Mouse (Mus musculus): ENCODE results near the gene Akap2.
A peak's percentile ranks its signal among the peaks of the same experiment; 100 is the strongest.

The Akap2 gene

DNA sequence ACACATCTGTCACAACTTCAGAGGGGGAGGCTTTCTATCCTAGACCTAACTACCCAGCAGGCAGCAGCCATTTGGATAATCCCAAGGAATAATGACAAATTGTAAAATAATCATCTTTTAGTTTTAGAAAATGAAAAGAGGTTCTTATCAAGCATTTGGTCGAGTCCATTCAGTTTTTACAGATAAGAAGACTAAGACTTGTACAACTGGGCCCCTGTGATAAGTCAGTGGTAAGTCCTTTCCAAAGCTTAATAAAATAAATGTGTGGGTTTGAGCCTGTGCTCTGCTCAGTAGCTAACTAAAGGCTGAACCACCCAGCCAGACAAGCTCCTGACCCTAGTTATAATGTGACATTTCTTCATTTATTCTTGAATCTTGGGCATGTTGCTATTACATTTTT is 81.8 kb downstream of the Akap2 start:
- no peak for DNase-seq

DNA sequence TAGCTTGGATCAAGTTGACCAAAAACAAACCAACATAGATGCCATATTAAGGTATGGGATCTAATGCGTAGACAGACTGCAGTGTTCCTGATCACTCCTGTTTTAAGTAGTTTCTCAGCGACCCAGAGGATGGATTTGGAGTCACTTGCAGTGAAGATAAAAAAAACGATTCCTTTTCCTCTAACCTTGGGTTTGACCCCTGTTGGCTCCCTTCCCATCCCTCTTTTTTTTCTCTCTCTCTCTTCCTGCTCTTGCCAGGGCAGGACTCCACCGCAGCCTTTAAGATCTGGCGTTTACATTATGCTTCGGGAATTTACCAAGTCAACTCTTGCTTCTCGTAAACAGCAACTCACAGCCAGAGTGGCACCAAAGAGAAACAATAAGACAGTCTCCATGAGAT is 83.8 kb downstream of the Akap2 start:
- DNase-seq = no peak

DNA sequence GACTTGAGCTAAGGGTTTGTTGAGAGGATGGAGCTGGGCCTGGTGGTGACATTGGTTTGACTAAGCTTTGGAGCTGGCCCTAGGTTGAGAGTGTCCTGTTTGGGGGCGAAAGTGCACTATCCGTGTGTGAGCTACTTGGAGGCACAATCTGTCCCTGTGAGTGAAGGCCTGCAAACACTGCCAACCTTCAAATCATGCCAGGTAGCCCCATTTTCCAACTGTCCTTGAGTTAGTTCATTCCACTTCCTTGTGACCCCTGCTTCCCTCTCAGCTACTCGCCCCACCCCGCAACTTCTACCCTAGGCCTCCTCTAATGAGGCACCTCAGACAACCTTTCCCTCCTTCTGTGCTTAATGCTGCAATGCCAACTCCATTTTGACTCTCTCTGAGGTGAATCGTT is 84.5 kb downstream of the Akap2 start:
- no peak for DNase-seq

DNA sequence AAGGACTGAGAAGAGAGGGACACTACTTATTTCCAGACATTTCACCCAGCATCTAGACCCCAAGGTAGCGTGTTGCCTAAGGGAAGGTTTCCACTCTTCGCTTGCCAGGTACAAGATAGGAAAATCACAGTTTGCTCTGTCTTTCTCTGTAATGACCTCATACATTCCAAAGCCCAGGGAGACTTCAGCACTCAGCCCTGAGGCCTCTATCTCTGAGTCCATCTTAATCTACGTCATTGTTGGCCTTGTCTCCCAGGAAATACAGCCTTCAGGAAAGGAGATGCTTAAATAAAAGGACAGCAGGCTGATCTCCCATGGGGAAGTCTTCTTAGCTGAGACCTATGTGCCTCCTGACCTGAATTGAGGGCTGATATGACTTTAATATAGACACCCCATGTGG is 85.0 kb downstream of the Akap2 start:
- no peak for DNase-seq

DNA sequence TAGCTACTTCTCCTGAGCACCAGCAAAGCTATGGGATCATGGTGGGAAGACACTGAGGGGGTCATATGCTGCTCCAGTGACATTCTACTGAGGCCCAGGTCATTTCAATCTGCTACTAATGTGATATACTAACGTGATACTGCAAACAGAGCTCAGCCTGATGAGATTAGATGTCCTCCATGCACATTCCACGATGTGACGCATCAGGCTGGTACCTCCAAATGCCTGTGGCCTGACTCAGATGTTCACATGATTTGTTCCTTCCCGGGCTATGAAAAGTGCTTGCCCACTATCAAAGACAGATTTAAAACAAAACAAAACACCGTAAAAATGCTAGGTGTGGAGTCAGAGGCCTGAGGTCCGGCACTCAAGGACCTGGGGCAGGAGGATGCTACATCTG is 87.4 kb downstream of the Akap2 start:
- DNase-seq = no peak

- no peak for DNase-seq
Measured at GRCm38 (mm10) chr4:57809449-57809848, 92.0 kb downstream of the Akap2 start.

DNA sequence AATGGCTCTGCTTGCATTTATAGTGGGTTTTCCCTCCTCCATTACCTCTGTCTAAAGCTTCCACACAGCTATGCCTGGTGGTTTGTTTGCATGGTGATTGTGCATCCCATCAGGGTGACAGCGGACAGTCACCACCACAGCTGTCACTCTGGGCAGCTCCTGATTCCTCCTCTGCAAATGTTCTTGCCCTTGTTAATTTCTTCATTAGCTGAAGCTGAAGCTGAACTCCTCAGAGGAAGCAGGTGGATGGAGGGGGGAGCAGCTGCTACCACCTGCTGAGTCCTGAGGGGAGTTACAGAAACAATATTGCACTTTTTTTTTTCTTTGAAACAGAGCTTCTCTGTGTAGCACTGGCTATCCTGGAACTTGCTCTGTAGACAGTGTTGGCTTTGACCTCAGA is 94.6 kb downstream of the Akap2 start:
- DNase-seq = no peak

GRCm38 (mm10) chr4:57812916-57813575 is 95.6 kb downstream of the Akap2 start:
- peak; percentile 29 to 34 for DNase-seq

DNA sequence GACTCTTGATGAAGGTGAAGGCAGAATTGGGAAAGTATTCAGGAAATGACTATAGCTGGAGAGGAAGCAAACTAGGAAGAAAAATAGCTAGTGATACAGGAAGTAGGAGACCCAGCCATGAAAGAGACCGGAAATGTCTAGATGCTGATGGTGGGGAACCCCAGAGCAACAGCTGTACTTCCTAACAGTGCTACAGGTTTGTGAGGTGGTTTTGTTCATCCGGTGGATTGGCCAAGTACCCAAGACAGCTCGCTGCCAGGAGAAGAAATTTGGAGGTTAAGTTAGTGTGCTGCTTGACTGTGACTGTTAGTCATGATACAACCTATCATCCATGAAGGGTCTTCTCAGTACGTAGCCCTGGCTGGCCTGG is 96.1 kb downstream of the Akap2 start:
- no peak for DNase-seq

- DNase-seq = no peak
Measured at GRCm38 (mm10) chr4:57815355-57815754, 97.9 kb downstream of the Akap2 start.

DNA sequence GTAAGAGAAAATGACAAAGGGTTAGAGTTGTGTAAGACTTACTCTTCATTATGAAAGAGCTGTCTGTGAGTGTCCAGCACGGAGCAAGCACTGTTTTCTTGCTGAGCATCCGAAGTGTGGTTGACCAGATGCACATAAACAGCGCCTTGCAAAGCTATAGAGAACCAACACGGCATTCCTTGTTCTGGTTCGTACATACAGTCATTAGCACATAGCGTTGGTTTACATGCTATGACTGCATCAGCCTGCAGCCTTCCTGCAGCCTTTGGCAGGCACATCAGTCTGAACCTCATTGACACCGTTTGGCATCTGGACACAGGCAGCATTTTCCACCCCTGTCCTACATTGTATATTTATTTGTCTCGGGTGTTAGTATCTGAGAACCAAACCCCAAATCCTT is 98.7 kb downstream of the Akap2 start:
- DNase-seq = no peak

DNA sequence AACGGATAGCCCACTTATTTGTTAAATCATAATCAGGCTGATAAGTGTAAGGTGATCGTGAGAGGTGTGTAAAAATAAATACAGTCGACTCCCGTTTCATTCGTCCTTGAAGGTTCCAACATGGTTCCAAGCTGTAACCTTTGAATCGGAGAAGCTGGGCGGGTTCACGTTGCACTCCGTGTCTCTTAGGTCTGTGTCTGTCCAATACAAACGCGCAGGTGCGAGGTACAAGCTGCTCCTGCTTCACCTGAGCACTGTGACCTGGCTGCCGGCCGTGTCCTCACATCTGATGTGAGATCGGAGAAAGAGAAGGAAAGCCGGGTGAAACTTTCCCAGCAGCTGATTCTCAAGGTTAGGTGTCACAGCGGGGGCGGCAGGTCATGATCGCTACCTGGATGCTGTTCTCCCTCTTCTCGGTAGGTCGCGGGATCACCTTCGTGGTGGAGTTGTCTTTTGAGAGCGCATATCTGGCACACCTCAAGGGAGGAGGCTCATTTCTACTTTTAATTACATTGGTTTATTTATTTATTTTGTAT is 103.5 kb downstream of the Akap2 start:
- DNase-seq = no peak

DNA sequence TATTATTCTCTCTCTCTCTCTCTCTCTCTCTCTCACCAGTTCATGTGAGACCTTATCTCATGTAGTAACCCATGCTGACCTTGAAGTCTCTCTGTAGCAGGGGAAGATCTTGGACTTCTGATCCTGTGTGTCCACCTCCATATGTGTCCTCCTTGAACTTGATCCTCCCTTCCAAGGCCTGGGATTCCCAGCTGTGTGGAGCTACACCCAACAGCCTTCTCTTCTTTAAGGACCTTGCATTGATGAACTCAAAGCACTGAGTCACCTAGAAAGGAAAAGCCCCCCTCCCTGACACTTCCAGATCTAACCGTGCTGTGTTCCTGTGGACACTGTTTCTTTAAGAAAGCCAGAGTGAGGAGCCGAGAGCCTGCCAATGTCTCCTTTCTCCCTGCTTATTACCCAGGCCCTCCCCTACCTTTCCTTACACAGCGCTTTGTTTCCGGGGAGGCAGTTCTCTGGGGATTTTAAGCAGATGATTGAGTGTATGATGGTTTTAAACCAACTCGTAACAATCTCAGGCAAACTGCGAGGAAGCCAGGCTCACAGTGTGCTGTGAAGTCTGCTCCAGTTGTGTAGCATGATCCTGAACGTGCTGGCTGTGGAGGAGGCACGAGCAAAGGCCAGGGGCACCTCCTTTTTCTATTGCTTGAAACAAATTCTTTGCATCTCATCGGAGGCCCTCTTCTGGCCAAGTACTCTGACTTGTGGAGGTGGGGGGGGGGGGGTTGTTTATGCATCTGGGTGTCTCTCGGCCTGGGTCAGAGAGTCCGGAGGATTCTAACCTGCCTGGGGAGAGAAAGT is 104.3 kb downstream of the Akap2 start:
- DNase-seq = no peak

DNA sequence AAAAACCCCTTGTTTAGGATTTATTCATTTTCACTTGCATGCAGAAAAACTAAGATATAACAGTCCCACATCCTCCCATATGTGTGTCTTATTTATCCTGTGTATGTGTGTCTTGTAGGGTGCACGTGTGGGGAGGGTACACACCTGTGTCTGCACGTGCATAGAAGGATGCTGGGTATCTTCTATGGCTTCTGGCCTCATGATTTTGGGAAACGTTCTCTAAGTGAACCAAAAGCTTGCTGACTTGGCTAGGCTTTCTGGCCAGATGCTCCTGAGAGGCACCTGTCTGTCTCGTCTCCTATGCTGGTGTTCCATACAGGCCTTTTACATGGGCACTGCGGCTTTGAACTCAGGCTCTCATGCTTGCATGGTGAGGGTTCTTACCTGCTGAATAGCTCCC is 105.2 kb downstream of the Akap2 start:
- DNase-seq = no peak

DNA sequence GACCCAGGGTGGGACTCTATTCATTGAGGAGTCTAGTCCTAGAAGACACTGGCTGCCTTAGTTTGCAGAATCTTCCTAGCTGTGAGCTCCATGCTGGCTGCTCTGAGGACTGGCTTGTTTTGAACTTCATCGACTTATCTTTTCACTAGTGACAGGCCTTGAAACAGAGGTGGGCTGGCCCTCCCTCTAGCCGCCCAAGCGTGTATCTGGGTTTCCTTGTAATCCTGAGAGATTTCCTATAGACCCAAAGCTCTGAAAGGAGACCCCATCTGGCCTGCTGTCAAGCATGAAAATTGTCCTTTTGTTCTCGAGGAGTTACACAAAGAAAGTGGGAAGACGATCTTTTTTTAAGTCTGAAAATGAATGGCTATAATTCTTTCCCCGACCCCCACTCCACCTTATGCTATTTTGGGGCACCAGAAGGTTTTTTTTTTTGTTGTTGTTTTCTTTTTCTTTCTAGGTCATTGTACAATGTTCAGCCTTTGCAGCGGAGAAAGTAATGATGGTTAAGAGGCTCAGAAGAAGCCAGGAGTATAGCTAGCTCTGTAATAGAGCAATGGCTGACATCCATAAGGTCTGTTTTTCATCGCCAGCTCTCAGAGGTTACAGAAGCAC is 107.3 kb downstream of the Akap2 start:
- no peak for DNase-seq

DNA sequence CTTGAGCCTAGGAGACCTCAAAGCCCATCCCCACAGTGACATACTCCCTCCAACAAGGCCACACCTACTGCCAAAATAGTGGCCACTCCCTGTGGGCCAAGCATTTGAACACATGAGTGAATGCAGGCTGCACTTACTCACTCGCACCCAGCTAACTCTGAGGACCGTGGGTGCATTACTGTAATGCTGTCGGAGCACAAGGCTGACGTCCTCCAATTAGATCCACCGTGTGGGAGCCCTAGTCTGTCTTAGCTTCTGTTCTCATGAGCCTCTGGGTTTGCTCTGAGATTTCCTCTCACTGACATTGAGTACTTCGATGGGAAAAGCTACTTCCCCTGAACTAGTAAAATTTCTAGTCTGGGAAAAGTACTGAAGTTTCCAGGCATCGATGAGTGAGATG is 108.8 kb downstream of the Akap2 start:
- DNase-seq = no peak

DNA sequence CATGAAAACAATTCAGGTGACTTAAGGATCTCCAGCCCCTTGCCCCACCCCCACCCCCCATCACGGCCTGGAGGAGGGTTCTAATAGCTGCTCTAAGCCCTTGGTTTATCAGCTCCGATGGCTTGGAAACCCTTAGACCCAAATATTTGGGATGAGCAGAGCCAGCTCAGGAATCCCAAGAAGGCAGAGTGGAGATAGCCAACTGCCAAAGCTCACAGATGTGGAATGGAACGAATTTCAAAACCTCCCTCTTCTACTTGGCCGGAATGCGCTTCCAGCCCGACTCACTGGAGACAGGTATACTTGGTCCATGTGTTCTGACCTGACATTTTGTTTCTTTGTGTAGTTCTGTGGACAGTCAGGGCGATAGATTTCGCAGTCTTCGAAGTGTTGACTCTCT is 111.7 kb downstream of the Akap2 start:
- no peak for DNase-seq

GRCm38 (mm10) chr4:57829740-57830139 is 112.3 kb downstream of the Akap2 start:
- no peak for DNase-seq

- DNase-seq = no peak
Measured at GRCm38 (mm10) chr4:57832318-57832717, 114.9 kb downstream of the Akap2 start.

GRCm38 (mm10) chr4:57833060-57833459 is 115.6 kb downstream of the Akap2 start:
- DNase-seq = no peak

- no peak for DNase-seq
Measured at GRCm38 (mm10) chr4:57834141-57834540, 116.7 kb downstream of the Akap2 start.

DNA sequence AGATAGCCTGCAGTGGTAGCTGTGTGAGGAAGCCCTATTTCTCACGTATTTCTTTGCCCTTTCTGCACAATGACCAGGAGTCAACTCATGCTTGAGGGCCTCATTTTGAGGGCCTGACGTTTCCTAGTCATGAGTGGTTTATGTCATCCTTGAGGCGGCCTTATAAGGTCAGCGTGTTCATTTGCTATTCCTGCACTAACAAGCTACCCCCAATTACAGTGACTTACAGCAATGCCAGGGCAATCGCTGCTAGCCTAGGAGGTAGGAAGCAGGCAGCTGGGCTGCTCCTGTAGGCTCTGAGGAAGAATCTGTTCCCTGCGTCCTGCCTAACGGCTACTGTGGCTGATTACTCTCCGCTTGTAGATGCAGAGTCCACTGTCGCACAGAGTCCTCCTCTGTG is 119.6 kb downstream of the Akap2 start:
- no peak for DNase-seq

DNA sequence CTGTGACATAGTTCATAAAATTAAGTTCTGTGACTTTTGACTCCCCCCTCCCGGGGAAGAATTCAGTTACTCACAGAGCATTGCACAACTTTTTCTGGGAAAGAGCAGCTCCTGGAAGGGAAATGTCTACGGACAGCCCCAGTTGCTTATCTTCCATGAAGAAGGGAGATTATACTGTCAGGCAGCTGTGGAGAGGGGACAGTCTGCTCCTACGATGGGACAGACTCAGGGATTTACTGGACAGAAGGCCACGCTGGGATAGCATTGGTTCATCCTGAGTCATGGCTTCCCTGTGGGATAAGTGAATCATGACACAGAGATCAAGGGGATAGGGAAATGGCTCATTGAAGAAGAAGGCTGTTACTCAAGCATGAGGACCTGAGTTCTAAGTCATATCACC is 121.9 kb downstream of the Akap2 start:
- no peak for DNase-seq

DNA sequence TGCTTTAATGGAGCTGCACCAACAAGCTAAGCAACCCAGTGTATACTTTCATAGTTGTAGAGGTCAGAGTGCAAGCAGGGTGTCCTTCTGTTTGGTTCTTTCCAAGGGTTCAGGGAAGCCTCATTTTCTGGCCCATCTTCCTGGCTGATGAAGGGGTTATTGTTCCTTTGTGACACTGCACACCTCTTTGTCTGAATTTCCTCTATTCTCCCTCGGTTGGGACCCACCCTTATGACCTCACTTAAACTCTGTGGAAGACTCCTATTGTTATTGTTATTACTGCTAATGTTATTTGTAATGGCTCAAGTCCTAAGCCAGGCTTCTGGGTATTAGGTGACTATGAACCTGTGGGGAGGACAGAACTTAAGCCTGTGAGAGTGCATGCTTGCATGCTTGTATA is 124.5 kb downstream of the Akap2 start:
- no peak for DNase-seq
